Mouse (Mus musculus) spleen, adult 10 weeks (tissue): Measurements from ENCODE around the gene Cd209e. TPM values are rescaled to one million over a fixed set of nuclear protein-coding genes. Genes with fewer than 3 reads are reported as not detected.

Experiments
- polyA plus RNA-seq: library from polyadenylated mRNA; stranded (reverse); fragments of 350-450 nt; fragmentation: Illumina TruSeq; extraction: RNeasy Lipid Tissue Mini Kit (QIAGEN cat#74804); gene quantifications from one replicate; pipeline ENCODE4 v1.2.3, GENCODE M21; 2015; ENCODE audit warnings: low replicate concordance; ENCODE audit not compliant: insufficient read depth

The Cd209e gene
- 2.4 TPM for polyA plus RNA-seq

GRCm38 (mm10) chr8:3854209-3854608, at the start of gene Cd209e:
Cd209e (minus strand) TSS chr8:3854309.

GRCm38 (mm10) chr8:3878455-3878854, 24.3 kb upstream of the Cd209e start, which contains the start of gene Cd209d:
Cd209d (minus strand) TSS chr8:3878555.

Other genes starting within 250 kb of the Cd209e start
- gene Xab2, start 233.0 kb downstream of the Cd209e start, polyA plus RNA-seq = 22.1 TPM
- 89.0 TPM for gene Pet100, start 232.8 kb downstream of the Cd209e start, polyA plus RNA-seq
- not detected for gene Pcp2, start 228.8 kb downstream of the Cd209e start, polyA plus RNA-seq
- 124 TPM for gene Stxbp2, start 223.4 kb downstream of the Cd209e start, polyA plus RNA-seq
- gene Retn, start 198.5 kb downstream of the Cd209e start, polyA plus RNA-seq = 1.4 TPM
- 28.2 TPM for gene Mcemp1, start 188.6 kb downstream of the Cd209e start, polyA plus RNA-seq
- gene Fcor, start 181.9 kb downstream of the Cd209e start, polyA plus RNA-seq = 4.0 TPM
- gene Trappc5, start 178.0 kb downstream of the Cd209e start, polyA plus RNA-seq = 29.4 TPM
- 361 TPM for gene Fcer2a, start 160.1 kb downstream of the Cd209e start, polyA plus RNA-seq
- gene Clec4g, start 133.7 kb downstream of the Cd209e start, polyA plus RNA-seq = 12.7 TPM
- gene Cd209a, start 105.3 kb downstream of the Cd209e start, polyA plus RNA-seq = 47.2 TPM
- gene Cd209d, start 24.2 kb upstream of the Cd209e start, polyA plus RNA-seq = 16.4 TPM
- 21.9 TPM for gene Cd209b, start 72.5 kb upstream of the Cd209e start, polyA plus RNA-seq
- 6.1 TPM for gene Cd209c, start 100.4 kb upstream of the Cd209e start, polyA plus RNA-seq